In genomic region chr9:104409381-104409780, GRCm38 (mm10) we compare ENCODE assay signal across 8 mouse cellular contexts.
DNase-seq lines count a peak whose midpoint lies in the region; ATAC-seq and TF ChIP-seq lines count a peak whose summit lies in the region.

No protein-coding gene starts in this region.

- H3K9me3 ChIP-seq in heart, embryonic 14.5 days (ENCODE audit: control insufficient read depth, low read length), result no peaks in the 10 kb centered on the region
- H3K9me3 ChIP-seq in hindbrain, embryonic 14.5 days (ENCODE audit: control insufficient read depth, low read length), result no peaks in the 10 kb centered on the region
- H3K9me3 ChIP-seq in midbrain, embryonic 15.5 days, result no peaks in the 10 kb centered on the region

- no peak for ATAC-seq in heart, embryonic 14.5 days (ENCODE audit: insufficient number of reproducible peaks, insufficient read depth, low FRiP score, low read depth)
- no peak for ATAC-seq in hindbrain, embryonic 14.5 days (ENCODE audit: low FRiP score)
- ATAC-seq in midbrain, embryonic 15.5 days (replicated peaks), result no peak

- WGBS in heart, embryonic 14.5 days, result 26% methylated on average over 12 of the region's 12 CpGs
- WGBS in heart, adult 2 months, result 33% methylated on average over 12 of the region's 12 CpGs
- WGBS in hindbrain, embryonic 14.5 days, result 13% methylated on average over 12 of the region's 12 CpGs
- whole genome bisulfite sequencing in midbrain, embryonic 15.5 days, result 23% methylated on average over 12 of the region's 12 CpGs

- 0 out of 2 replicates have a peak overlapping the region, but pooled peaks have one; percentile 21 for H3K9ac ChIP-seq in heart, embryonic 14.5 days (ENCODE audit: low read length)
- no peak overlapping the region for H3K9ac ChIP-seq in heart, adult 2 months (ENCODE audit: low read depth, low read length)
- 0 out of 2 replicates have a peak overlapping the region, but pooled peaks have one; percentile 16 for H3K9ac ChIP-seq in hindbrain, embryonic 14.5 days
- no peak overlapping the region for H3K9ac ChIP-seq in midbrain, embryonic 15.5 days

- peak overlapping the region; percentile 69 for H3K4me2 ChIP-seq in heart, embryonic 14.5 days (ENCODE audit: low read length)
- peak overlapping the region; percentile 60 for H3K4me2 ChIP-seq in hindbrain, embryonic 14.5 days (replicated peaks)
- peak overlapping the region; percentile 66 for H3K4me2 ChIP-seq in midbrain, embryonic 15.5 days

- intact Hi-C loops in heart, adult 2 months (cut with DNase I), result no loop called here

- peak overlapping the region; percentile 21 to 36; a peak in 3 of 4 replicates for H3K4me3 ChIP-seq in heart, embryonic 14.5 days (ENCODE audit: control insufficient read depth in 1 of 2, insufficient read depth in 1 of 2, low read depth in 1 of 2, low read length in 2 of 2)
- H3K4me3 ChIP-seq in heart, adult 2 months, result no peak overlapping the region
- peak overlapping the region; percentile 28 for H3K4me3 ChIP-seq in hindbrain, embryonic 14.5 days (replicated peaks; ENCODE audit: low read length)
- H3K4me3 ChIP-seq in midbrain, embryonic 15.5 days, result peak overlapping the region; percentile 35

- H3K27ac ChIP-seq in heart, embryonic 14.5 days (replicated peaks in 1 of 2; ENCODE audit: control insufficient read depth in 1 of 2, insufficient read depth in 1 of 2, low read depth in 2 of 2, low read length in 2 of 2), result no peak overlapping the region
- H3K27ac ChIP-seq in heart, adult 2 months, result no peak overlapping the region
- H3K27ac ChIP-seq in hindbrain, embryonic 14.5 days, result no peak overlapping the region
- H3K27ac ChIP-seq in midbrain, embryonic 15.5 days, result no peak overlapping the region

- TF ChIP-seq EP300 in heart, adult 2 months (IDR thresholded peaks at IDR 0.05; ENCODE audit: insufficient read depth, low read depth, low read length), result no peak

- no peak for TF ChIP-seq POLR2A in heart, adult 2 months (IDR thresholded peaks at IDR 0.05; ENCODE audit: insufficient read depth, low read depth, low read length)
- no peak for TF ChIP-seq POLR2A in brain, embryonic 14.5 days (IDR thresholded peaks at IDR 0.05; ENCODE audit: borderline replicate concordance, extremely low read depth, insufficient read depth, insufficient read length, poor library complexity, severe bottlenecking)

- H3K79me2 ChIP-seq in heart, adult 2 months (replicated peaks; ENCODE audit: control insufficient read depth, insufficient read depth, low read length), result no peaks in the 10 kb centered on the region

- H3K4me1 ChIP-seq in heart, embryonic 14.5 days (ENCODE audit: control insufficient read depth in 2 of 2, insufficient read depth in 2 of 2, low read length in 2 of 2), result peaks cover 0 to 6% of the 10 kb centered on the region in 2 experiments; a peak in 2 of 4 replicates
- H3K4me1 ChIP-seq in heart, adult 2 months (ENCODE audit: control insufficient read depth, insufficient read depth, low read length), result no peaks in the 10 kb centered on the region; the same call in 1 of the 2 replicates
- H3K4me1 ChIP-seq in hindbrain, embryonic 14.5 days (replicated peaks; ENCODE audit: control insufficient read depth, insufficient read depth, low read length), result peaks cover 20% of the 10 kb centered on the region
- peaks cover 25% of the 10 kb centered on the region for H3K4me1 ChIP-seq in midbrain, embryonic 15.5 days

- no peak for DNase-seq in heart, adult 2 months
- peak; percentile 29 for DNase-seq in brain, embryonic 14.5 days (ENCODE audit: low read depth)
- DNase-seq in hindbrain, embryonic 14.5 days (ENCODE audit: low spot score), result peak; percentile 31
- DNase-seq in urinary bladder, adult 18-20 months (ENCODE audit: low spot score in 2 of 2), result no peak
- no peak for DNase-seq in cerebellum, postnatal 4 days (ENCODE audit: low spot score in 2 of 2)
- no peak for DNase-seq in thymus, postnatal 25 days

- TF ChIP-seq CTCF in heart, adult 2 months (IDR thresholded peaks at IDR 0.05), result no peak
- no peak for TF ChIP-seq CTCF in brain, embryonic 14.5 days (IDR thresholded peaks at IDR 0.05; ENCODE audit: borderline replicate concordance, extremely low read depth, insufficient read depth, insufficient read length)

- H3K36me3 ChIP-seq in heart, embryonic 14.5 days (ENCODE audit: control insufficient read depth, insufficient read depth, low read length), result no peaks in the 10 kb centered on the region
- no peaks in the 10 kb centered on the region for H3K36me3 ChIP-seq in heart, adult 2 months (ENCODE audit: control insufficient read depth, insufficient read depth, low read length)
- H3K36me3 ChIP-seq in hindbrain, embryonic 14.5 days (replicated peaks; ENCODE audit: control insufficient read depth, insufficient read depth), result no peaks in the 10 kb centered on the region
- H3K36me3 ChIP-seq in midbrain, embryonic 15.5 days (replicated peaks), result no peaks in the 10 kb centered on the region

- H3K27me3 ChIP-seq in heart, embryonic 14.5 days (ENCODE audit: control insufficient read depth, insufficient read depth, low read length), result 0 out of 2 replicates have a peak, but pooled peaks cover 4% of the 10 kb centered on the region
- peaks cover 7% of the 10 kb centered on the region for H3K27me3 ChIP-seq in heart, adult 2 months (ENCODE audit: control insufficient read depth, insufficient read depth, low read length)
- H3K27me3 ChIP-seq in hindbrain, embryonic 14.5 days (ENCODE audit: control insufficient read depth, insufficient read depth, low read length), result peaks cover 12% of the 10 kb centered on the region
- H3K27me3 ChIP-seq in midbrain, embryonic 15.5 days (replicated peaks), result 0 out of 2 replicates have a peak, but pooled peaks cover 6% of the 10 kb centered on the region

Comparison
In these comparisons a context has a peak if more than half of its experiments do, and no peak if none do; other contexts are left out.
1. H3K9ac ChIP-seq: peak in heart, embryonic 14.5 days (single experiment) and hindbrain, embryonic 14.5 days (single experiment); none in heart, adult 2 months (single experiment) and midbrain, embryonic 15.5 days (single experiment).
2. DNase-seq: peak in brain, embryonic 14.5 days (single experiment) and hindbrain, embryonic 14.5 days (single experiment); none in heart, adult 2 months (0 of 2), urinary bladder, adult 18-20 months (0 of 2), cerebellum, postnatal 4 days (0 of 2) and thymus, postnatal 25 days (single experiment).
3. Peak in every context shown above with its lines, with median percentiles within 50 percentile points of each other: H3K4me2 ChIP-seq.